Mouse (Mus musculus): Measurements from ENCODE around the gene Olfr314. TPM values are rescaled to one million over a fixed set of nuclear protein-coding genes. Genes with fewer than 3 reads are reported as not detected.

Olfr314 gene
- total RNA-seq, 1 experiment = not detected

- no peak for DNase-seq (ENCODE audit: low read depth, low spot score)
- TF ChIP-seq MAFK (IDR thresholded peaks at IDR 0.05; ENCODE audit: insufficient read depth, low read depth, low read length) (no peak), HCFC1 (IDR thresholded peaks at IDR 0.05; ENCODE audit: borderline replicate concordance, insufficient read depth, low read length) (no peak), ZNF384 (IDR thresholded peaks at IDR 0.05; ENCODE audit: low read depth, low read length) (no peak), ZC3H11A (IDR thresholded peaks at IDR 0.05; ENCODE audit: borderline replicate concordance, low read depth, low read length) (no peak), CHD2 (IDR thresholded peaks at IDR 0.05; ENCODE audit: low read depth, low read length) (no peak)
- Histone ChIP-seq H3K4me1 (ENCODE audit: control insufficient read depth in 2 of 2, insufficient read depth in 2 of 2, low read length in 2 of 2, poor library complexity in 1 of 2) (no peaks in the 10 kb centered on the region), H3K4me3 (ENCODE audit: insufficient read depth in 1 of 2, low read depth in 1 of 2, low read length in 2 of 2, poor library complexity in 1 of 2, severe bottlenecking in 1 of 2) (no peak within 1 kb of the TSS), H3K27ac (ENCODE audit: insufficient read depth, low read depth, low read length, poor library complexity, severe bottlenecking) (no peak within 1 kb of the TSS), H3K9ac (ENCODE audit: insufficient read depth, low read depth, low read length, poor library complexity, severe bottlenecking) (no peak within 1 kb of the TSS), H3K36me3 (ENCODE audit: control insufficient read depth, insufficient read depth, low read length, poor library complexity, severe bottlenecking) (no peaks in the 10 kb centered on the region), H3K9me3 (ENCODE audit: control insufficient read depth, insufficient read depth, low read depth, low read length) (no peaks in the 10 kb centered on the region)
- in situ Hi-C loops (cut with MboI; ENCODE audit: low sequenced_read_pairs in 2 of 2, unreplicated experiment in 2 of 2) = no loop called here
Measured at GRCm38 (mm10) chr11:58772888-58773287, 9.9 kb upstream of the Olfr314 start, which contains the start of gene Olfr315. Olfr315 (plus strand) TSS chr11:58773188.

GRCm38 (mm10) chr11:58784182-58784581 lies 1.4 kb downstream of the Olfr314 start:
- H3K4me1 ChIP-seq (ENCODE audit: control insufficient read depth in 2 of 2, insufficient read depth in 2 of 2, low read length in 2 of 2, poor library complexity in 1 of 2) = no peaks in the 10 kb centered on the region
- H3K27ac ChIP-seq (ENCODE audit: insufficient read depth, low read depth, low read length, poor library complexity, severe bottlenecking) = no peak overlapping the region
- H3K9me3 ChIP-seq (ENCODE audit: control insufficient read depth, insufficient read depth, low read depth, low read length) = no peaks in the 10 kb centered on the region
- no peak overlapping the region for H3K9ac ChIP-seq (ENCODE audit: insufficient read depth, low read depth, low read length, poor library complexity, severe bottlenecking)
- no peak overlapping the region for H3K4me3 ChIP-seq (ENCODE audit: insufficient read depth in 1 of 2, low read depth in 1 of 2, low read length in 2 of 2, poor library complexity in 1 of 2, severe bottlenecking in 1 of 2)
- no peaks in the 10 kb centered on the region for H3K36me3 ChIP-seq (ENCODE audit: control insufficient read depth, insufficient read depth, low read length, poor library complexity, severe bottlenecking)
- TF ChIP-seq MAFK (IDR thresholded peaks at IDR 0.05; ENCODE audit: insufficient read depth, low read depth, low read length) (no peak), ZNF384 (IDR thresholded peaks at IDR 0.05; ENCODE audit: low read depth, low read length) (no peak), ZC3H11A (IDR thresholded peaks at IDR 0.05; ENCODE audit: borderline replicate concordance, low read depth, low read length) (no peak), HCFC1 (IDR thresholded peaks at IDR 0.05; ENCODE audit: borderline replicate concordance, insufficient read depth, low read length) (no peak), CHD2 (IDR thresholded peaks at IDR 0.05; ENCODE audit: low read depth, low read length) (no peak)
- in situ Hi-C loops (cut with MboI; ENCODE audit: low sequenced_read_pairs in 2 of 2, unreplicated experiment in 2 of 2) = no loop called here
- DNase-seq (ENCODE audit: low read depth, low spot score) = no peak

- H3K9me3 ChIP-seq (ENCODE audit: control insufficient read depth, insufficient read depth, low read depth, low read length) = no peaks in the 10 kb centered on the region
- no peaks in the 10 kb centered on the region for H3K36me3 ChIP-seq (ENCODE audit: control insufficient read depth, insufficient read depth, low read length, poor library complexity, severe bottlenecking)
- no peak overlapping the region for H3K27ac ChIP-seq (ENCODE audit: insufficient read depth, low read depth, low read length, poor library complexity, severe bottlenecking)
- in situ Hi-C loops (cut with MboI; ENCODE audit: low sequenced_read_pairs in 2 of 2, unreplicated experiment in 2 of 2) = no loop called here
- TF ChIP-seq ZNF384 (IDR thresholded peaks at IDR 0.05; ENCODE audit: low read depth, low read length) (no peak), ZC3H11A (IDR thresholded peaks at IDR 0.05; ENCODE audit: borderline replicate concordance, low read depth, low read length) (no peak), CHD2 (IDR thresholded peaks at IDR 0.05; ENCODE audit: low read depth, low read length) (no peak), HCFC1 (IDR thresholded peaks at IDR 0.05; ENCODE audit: borderline replicate concordance, insufficient read depth, low read length) (no peak), MAFK (IDR thresholded peaks at IDR 0.05; ENCODE audit: insufficient read depth, low read depth, low read length) (no peak)
- H3K4me3 ChIP-seq (ENCODE audit: insufficient read depth in 1 of 2, low read depth in 1 of 2, low read length in 2 of 2, poor library complexity in 1 of 2, severe bottlenecking in 1 of 2) = no peak overlapping the region
- no peak for DNase-seq (ENCODE audit: low read depth, low spot score)
- no peak overlapping the region for H3K9ac ChIP-seq (ENCODE audit: insufficient read depth, low read depth, low read length, poor library complexity, severe bottlenecking)
- H3K4me1 ChIP-seq (ENCODE audit: control insufficient read depth in 2 of 2, insufficient read depth in 2 of 2, low read length in 2 of 2, poor library complexity in 1 of 2) = no peaks in the 10 kb centered on the region
Measured at GRCm38 (mm10) chr11:58787651-58788050, 4.9 kb downstream of the Olfr314 start.

- no peak overlapping the region for H3K9ac ChIP-seq (ENCODE audit: insufficient read depth, low read depth, low read length, poor library complexity, severe bottlenecking)
- H3K4me3 ChIP-seq (ENCODE audit: insufficient read depth in 1 of 2, low read depth in 1 of 2, low read length in 2 of 2, poor library complexity in 1 of 2, severe bottlenecking in 1 of 2) = no peak overlapping the region
- no peak for DNase-seq (ENCODE audit: low read depth, low spot score)
- no peaks in the 10 kb centered on the region for H3K4me1 ChIP-seq (ENCODE audit: control insufficient read depth in 2 of 2, insufficient read depth in 2 of 2, low read length in 2 of 2, poor library complexity in 1 of 2)
- in situ Hi-C loops (cut with MboI; ENCODE audit: low sequenced_read_pairs in 2 of 2, unreplicated experiment in 2 of 2) = no loop called here
- H3K36me3 ChIP-seq (ENCODE audit: control insufficient read depth, insufficient read depth, low read length, poor library complexity, severe bottlenecking) = no peaks in the 10 kb centered on the region
- no peak for TF ChIP-seq CHD2 (IDR thresholded peaks at IDR 0.05; ENCODE audit: low read depth, low read length)
- no peak for TF ChIP-seq MAFK (IDR thresholded peaks at IDR 0.05; ENCODE audit: insufficient read depth, low read depth, low read length)
- no peak for TF ChIP-seq ZNF384 (IDR thresholded peaks at IDR 0.05; ENCODE audit: low read depth, low read length)
- TF ChIP-seq HCFC1 (IDR thresholded peaks at IDR 0.05; ENCODE audit: borderline replicate concordance, insufficient read depth, low read length) = no peak
- no peak for TF ChIP-seq ZC3H11A (IDR thresholded peaks at IDR 0.05; ENCODE audit: borderline replicate concordance, low read depth, low read length)
- no peaks in the 10 kb centered on the region for H3K9me3 ChIP-seq (ENCODE audit: control insufficient read depth, insufficient read depth, low read depth, low read length)
- H3K27ac ChIP-seq (ENCODE audit: insufficient read depth, low read depth, low read length, poor library complexity, severe bottlenecking) = no peak overlapping the region
Measured at GRCm38 (mm10) chr11:58788346-58788745, 5.6 kb downstream of the Olfr314 start.

- TF ChIP-seq ZNF384 (IDR thresholded peaks at IDR 0.05; ENCODE audit: low read depth, low read length) = no peak
- no peak for TF ChIP-seq MAFK (IDR thresholded peaks at IDR 0.05; ENCODE audit: insufficient read depth, low read depth, low read length)
- no peak for TF ChIP-seq ZC3H11A (IDR thresholded peaks at IDR 0.05; ENCODE audit: borderline replicate concordance, low read depth, low read length)
- no peak for TF ChIP-seq CHD2 (IDR thresholded peaks at IDR 0.05; ENCODE audit: low read depth, low read length)
- no peak for TF ChIP-seq HCFC1 (IDR thresholded peaks at IDR 0.05; ENCODE audit: borderline replicate concordance, insufficient read depth, low read length)
- H3K4me3 ChIP-seq (ENCODE audit: insufficient read depth in 1 of 2, low read depth in 1 of 2, low read length in 2 of 2, poor library complexity in 1 of 2, severe bottlenecking in 1 of 2) = no peak overlapping the region
- no peak for DNase-seq (ENCODE audit: low read depth, low spot score)
- H3K9ac ChIP-seq (ENCODE audit: insufficient read depth, low read depth, low read length, poor library complexity, severe bottlenecking) = no peak overlapping the region
- in situ Hi-C loops (cut with MboI; ENCODE audit: low sequenced_read_pairs in 2 of 2, unreplicated experiment in 2 of 2) = no loop called here
- H3K4me1 ChIP-seq (ENCODE audit: control insufficient read depth in 2 of 2, insufficient read depth in 2 of 2, low read length in 2 of 2, poor library complexity in 1 of 2) = no peaks in the 10 kb centered on the region
- no peak overlapping the region for H3K27ac ChIP-seq (ENCODE audit: insufficient read depth, low read depth, low read length, poor library complexity, severe bottlenecking)
- no peaks in the 10 kb centered on the region for H3K9me3 ChIP-seq (ENCODE audit: control insufficient read depth, insufficient read depth, low read depth, low read length)
- H3K36me3 ChIP-seq (ENCODE audit: control insufficient read depth, insufficient read depth, low read length, poor library complexity, severe bottlenecking) = no peaks in the 10 kb centered on the region
Measured at GRCm38 (mm10) chr11:58789532-58789931, 6.8 kb downstream of the Olfr314 start.
